Mouse (Mus musculus): Measurements from ENCODE around the gene Ppm1k. TPM values are rescaled to one million over a fixed set of nuclear protein-coding genes. Genes with fewer than 3 reads are reported as not detected.
A peak's percentile ranks its signal among the peaks of the same experiment; 100 is the strongest.

Gene Ppm1k
- total and polyA plus RNA-seq, 3 experiments = 1.3 to 1.5 TPM; not detected in 1

GRCm38 (mm10) chr6:57511899-57512298, 23.4 kb downstream of the Ppm1k start:
- Histone ChIP-seq H3K27me3 (ENCODE audit: control insufficient read depth in 1 of 2, insufficient read depth in 2 of 2, low read length in 2 of 2) (no peaks in the 10 kb centered on the region), H3K4me1 (ENCODE audit: control insufficient read depth in 1 of 2, insufficient read depth in 2 of 2, low read length in 2 of 2) (no peaks in the 10 kb centered on the region), H3K9me3 (replicated peaks; ENCODE audit: insufficient read depth, low read length) (no peaks in the 10 kb centered on the region), H3K27ac (ENCODE audit: control insufficient read depth, low read depth, low read length) (no peak overlapping the region), H3K9ac (ENCODE audit: control insufficient read depth, low read depth, low read length, poor library complexity, severe bottlenecking) (no peak overlapping the region), H3K79me2 (ENCODE audit: control insufficient read depth, insufficient read depth, low read length, poor library complexity) (no peaks in the 10 kb centered on the region), H3K4me3 (ENCODE audit: control insufficient read depth in 1 of 2, insufficient read depth in 1 of 2, low read depth in 2 of 2, low read length in 2 of 2) (no peak overlapping the region), H3K36me3 (ENCODE audit: control insufficient read depth in 1 of 2, insufficient read depth in 2 of 2, low read length in 2 of 2) (no peaks in the 10 kb centered on the region)
- TF ChIP-seq MYB (IDR thresholded peaks at IDR 0.05; ENCODE audit: low read depth, low read length) (no peak), MAZ (IDR thresholded peaks at IDR 0.05; ENCODE audit: low read depth, low read length) (no peak), E2F4 (IDR thresholded peaks at IDR 0.05; ENCODE audit: borderline replicate concordance, low read depth, low read length) (no peak), NELFE (IDR thresholded peaks at IDR 0.05; ENCODE audit: low read depth, low read length) (no peak), MAFK (IDR thresholded peaks at IDR 0.05; ENCODE audit: borderline replicate concordance, low read depth, low read length) (no peak), CTCF (IDR thresholded peaks at IDR 0.05 in 2 of 3, conservative IDR thresholded peaks at IDR 0.05 in 1 of 3; ENCODE audit: control insufficient read depth in 1 of 3, insufficient read depth in 1 of 3, low read depth in 2 of 3, low read length in 3 of 3, poor library complexity in 1 of 3, severe bottlenecking in 1 of 3) (no peak), BHLHE40 (IDR thresholded peaks at IDR 0.05; ENCODE audit: borderline replicate concordance, low read depth, low read length) (no peak), GATA1 (IDR thresholded peaks at IDR 0.05; ENCODE audit: low read depth, low read length) (no peak), POLR2AphosphoS5 (IDR thresholded peaks at IDR 0.05; ENCODE audit: borderline replicate concordance, low read depth, low read length) (no peak), CHD1 (IDR thresholded peaks at IDR 0.05; ENCODE audit: low read depth, low read length) (no peak), KAT2A (conservative IDR thresholded peaks at IDR 0.05; ENCODE audit: low read depth, low read length) (no peak), MAX (IDR thresholded peaks at IDR 0.05; ENCODE audit: low read length) (no peak), GABPA (IDR thresholded peaks at IDR 0.05; ENCODE audit: low read depth, low read length) (no peak)
- DNase-seq (ENCODE audit: low read depth, low spot score) = no peak

- H3K4me1 ChIP-seq (ENCODE audit: control insufficient read depth in 1 of 2, insufficient read depth in 2 of 2, low read length in 2 of 2) = peaks cover 0 to 7% of the 10 kb centered on the region in 2 experiments; a peak in 2 of 4 replicates
- H3K4me3 ChIP-seq (ENCODE audit: control insufficient read depth in 1 of 2, insufficient read depth in 1 of 2, low read depth in 2 of 2, low read length in 2 of 2) = no peak overlapping the region
- H3K79me2 ChIP-seq (ENCODE audit: control insufficient read depth, insufficient read depth, low read length, poor library complexity) = no peaks in the 10 kb centered on the region
- H3K9ac ChIP-seq (ENCODE audit: control insufficient read depth, low read depth, low read length, poor library complexity, severe bottlenecking) = no peak overlapping the region
- H3K9me3 ChIP-seq (replicated peaks; ENCODE audit: insufficient read depth, low read length) = no peaks in the 10 kb centered on the region
- no peaks in the 10 kb centered on the region for H3K27me3 ChIP-seq (ENCODE audit: control insufficient read depth in 1 of 2, insufficient read depth in 2 of 2, low read length in 2 of 2)
- TF ChIP-seq POLR2A (IDR thresholded peaks at IDR 0.05; ENCODE audit: control insufficient read depth in 1 of 2, insufficient read depth in 1 of 2, low read depth in 1 of 2, low read length in 2 of 2, poor library complexity in 1 of 2) (no peak), MEF2A (IDR thresholded peaks at IDR 0.05; ENCODE audit: extremely low read depth, insufficient replicate concordance, low read depth, low read length, poor library complexity, severe bottlenecking) (no peak), GATA1 (IDR thresholded peaks at IDR 0.05; ENCODE audit: low read depth, low read length) (peak; percentile 82), CHD2 (IDR thresholded peaks at IDR 0.05; ENCODE audit: low read length) (no peak), SIN3A (IDR thresholded peaks at IDR 0.05; ENCODE audit: low read length) (peak; percentile 55; the same call in 1 of the 2 replicates), GABPA (IDR thresholded peaks at IDR 0.05; ENCODE audit: low read depth, low read length) (no peak), ETS1 (IDR thresholded peaks at IDR 0.05; ENCODE audit: low read depth, low read length) (peak; percentile 39; the same call in 1 of the 2 replicates), NELFE (IDR thresholded peaks at IDR 0.05; ENCODE audit: low read depth, low read length) (no peak), EP300 (IDR thresholded peaks at IDR 0.05; ENCODE audit: low read depth in 1 of 2, low read length in 2 of 2) (peak; percentile 55 to 56; a peak in 3 of 4 replicates), TCF12 (IDR thresholded peaks at IDR 0.05; ENCODE audit: low read depth, low read length) (no peak)
- H3K27ac ChIP-seq (ENCODE audit: control insufficient read depth, low read depth, low read length) = 0 out of 2 replicates have a peak overlapping the region, but pooled peaks have one; percentile 20
- peak; percentile 32 for DNase-seq (ENCODE audit: low read depth, low spot score)
- H3K36me3 ChIP-seq (ENCODE audit: control insufficient read depth in 1 of 2, insufficient read depth in 2 of 2, low read length in 2 of 2) = peaks cover 0 to 6% of the 10 kb centered on the region in 2 experiments; a peak in 2 of 4 replicates
Measured at GRCm38 (mm10) chr6:57503662-57504379, 31.4 kb downstream of the Ppm1k start.
